Mouse (Mus musculus) embryonic facial prominence, embryonic 15.5 days (tissue): Measurements from ENCODE around the gene Rbfox3. TPM values are rescaled to one million over a fixed set of nuclear protein-coding genes. Genes with fewer than 3 reads are reported as not detected.

Experiments used
- ATAC-seq: fragments of 200-750 bp; cut with Nextera tagmentation; 2 replicates; pipeline ENCODE4 v1.8.0; 2017; ENCODE audit warnings: low read depth, moderate TSS enrichment; ENCODE audit not compliant: insufficient number of reproducible peaks, low FRiP score, low TSS enrichment
- H3K27ac ChIP-seq: fragments of 300-500 bp; sonication (generic); replicated peaks from 2 replicates; pipeline ENCODE4 v1.5.1; 2015; ENCODE audit warnings: mild to moderate bottlenecking, inconsistent platforms
- H3K27me3 ChIP-seq: fragments of 300-500 bp; sonication (generic); 2 replicates; pipeline ENCODE4 v1.6.1; 2015; ENCODE audit warnings: inconsistent platforms
- H3K36me3 ChIP-seq: fragments of 300-500 bp; sonication (generic); 2 replicates; pipeline ENCODE4 v1.6.1; 2015; ENCODE audit warnings: mild to moderate bottlenecking, inconsistent platforms
- H3K4me1 ChIP-seq: fragments of 300-500 bp; sonication (generic); 2 replicates; pipeline ENCODE4 v1.6.1; 2015; ENCODE audit warnings: inconsistent platforms
- H3K4me2 ChIP-seq: fragments of 300-500 bp; sonication (generic); replicated peaks from 2 replicates; pipeline ENCODE4 v1.6.1; 2015; ENCODE audit warnings: mild to moderate bottlenecking, inconsistent platforms
- H3K4me3 ChIP-seq: fragments of 300-500 bp; sonication (generic); replicated peaks from 2 replicates; pipeline ENCODE4 v1.5.1; 2015; ENCODE audit warnings: mild to moderate bottlenecking, inconsistent platforms
- H3K9ac ChIP-seq: fragments of 300-500 bp; sonication (generic); 2 replicates; pipeline ENCODE4 v1.6.1; 2015; ENCODE audit warnings: inconsistent platforms
- H3K9me3 ChIP-seq: fragments of 300-500 bp; sonication (generic); replicated peaks from 2 replicates; pipeline ENCODE4 v1.6.1; 2016; ENCODE audit warnings: inconsistent platforms
- WGBS: fragments of 180-500 bp; shearing (Covaris S2); methylation state at CpG from one replicate; pipeline ENCODE4 v1.1.7; 2015; 5-methylcytosine and 5-hydroxymethylcytosine counted together
- polyA plus RNA-seq: library from polyadenylated mRNA; unstranded; fragments of >200 nt; fragmentation: Nextera tagmentation; extraction: Ambion mirVana; gene quantifications from 2 replicates; pipeline ENCODE4 v1.2.1, GENCODE M21; 2015

Rbfox3 gene
- 0.55 and 0.58 TPM in 2 replicates for polyA plus RNA-seq

GRCm38 (mm10) chr11:118911307-118912070, at the start of gene Rbfox3:
Rbfox3 (minus strand) TSS chr11:118911597.
- ATAC-seq, result no peak
- H3K27ac ChIP-seq, result no peak within 1 kb of the TSS
- peaks cover 60% of the 10 kb centered on the region for H3K27me3 ChIP-seq
- 41% methylated on average over 4 of the region's 4 CpGs for WGBS
- no peaks in the 10 kb centered on the region for H3K9me3 ChIP-seq
- H3K4me2 ChIP-seq, result no peak within 1 kb of the TSS
- H3K36me3 ChIP-seq, result no peaks in the 10 kb centered on the region
- peaks cover 33% of the 10 kb centered on the region for H3K4me1 ChIP-seq
- no peak within 1 kb of the TSS for H3K9ac ChIP-seq
- no peak within 1 kb of the TSS for H3K4me3 ChIP-seq

DNA sequence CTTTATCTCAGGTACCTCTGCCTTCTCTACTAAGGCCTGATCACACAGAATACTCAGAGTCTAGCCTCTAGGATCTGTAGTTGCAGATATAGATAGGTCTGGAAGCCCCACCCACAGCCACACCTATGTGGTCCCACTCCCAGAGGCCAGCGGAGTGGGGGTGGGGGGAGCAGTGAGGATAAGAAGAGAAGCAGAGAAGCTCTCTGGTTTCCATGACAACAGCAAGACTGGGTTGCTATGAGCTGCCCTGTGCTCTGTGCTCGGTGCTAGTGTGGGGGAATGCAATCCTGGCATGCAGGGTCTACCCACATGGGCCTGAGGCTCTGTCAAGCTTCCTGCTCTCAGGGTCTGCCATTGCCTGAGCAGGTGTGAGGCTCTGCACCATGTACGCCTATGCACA, 49.3 kb upstream of the Rbfox3 start:
- no peak overlapping the region for H3K4me2 ChIP-seq
- no peaks in the 10 kb centered on the region for H3K36me3 ChIP-seq
- ATAC-seq, result no peak
- no peak overlapping the region for H3K27ac ChIP-seq
- H3K9me3 ChIP-seq, result no peaks in the 10 kb centered on the region
- peaks cover 21% of the 10 kb centered on the region for H3K4me1 ChIP-seq
- no peak overlapping the region for H3K9ac ChIP-seq
- H3K27me3 ChIP-seq, result no peaks in the 10 kb centered on the region
- no peak overlapping the region for H3K4me3 ChIP-seq
- 57% methylated on average over 3 of the region's 3 CpGs for WGBS

DNA sequence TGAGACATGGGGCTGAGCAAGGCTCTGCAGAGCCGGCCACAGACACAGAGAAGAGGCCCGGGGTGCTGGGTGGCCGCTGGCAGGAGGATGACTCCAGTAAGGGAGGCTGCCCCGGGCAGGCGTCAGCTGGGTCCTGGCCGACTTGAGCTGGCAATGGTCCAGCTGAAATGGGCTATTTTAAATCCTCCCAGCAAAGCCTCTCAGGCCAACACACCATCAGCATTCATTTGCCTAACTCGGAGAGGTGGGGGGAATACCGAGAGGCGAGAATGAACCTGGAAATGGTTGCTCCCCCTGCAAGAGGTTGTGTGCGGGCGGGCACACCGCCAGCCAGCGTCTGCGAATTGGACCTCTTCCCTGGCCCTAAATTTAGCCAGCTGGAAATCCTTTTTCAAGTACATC, 45.7 kb upstream of the Rbfox3 start:
- peak; percentile 31; the same call in 1 of the 2 replicates for ATAC-seq
- 43% methylated on average over 14 of the region's 14 CpGs for WGBS
- H3K36me3 ChIP-seq, result no peaks in the 10 kb centered on the region
- no peaks in the 10 kb centered on the region for H3K9me3 ChIP-seq
- H3K4me3 ChIP-seq, result no peak overlapping the region
- H3K4me1 ChIP-seq, result peaks cover 18% of the 10 kb centered on the region
- no peak overlapping the region for H3K9ac ChIP-seq
- H3K27me3 ChIP-seq, result no peaks in the 10 kb centered on the region
- no peak overlapping the region for H3K27ac ChIP-seq
- H3K4me2 ChIP-seq, result no peak overlapping the region

- H3K9ac ChIP-seq, result no peak overlapping the region
- H3K4me2 ChIP-seq, result no peak overlapping the region
- H3K9me3 ChIP-seq, result no peaks in the 10 kb centered on the region
- no peak overlapping the region for H3K27ac ChIP-seq
- H3K4me1 ChIP-seq, result peaks cover 18% of the 10 kb centered on the region
- H3K27me3 ChIP-seq, result no peaks in the 10 kb centered on the region
- no peak overlapping the region for H3K4me3 ChIP-seq
- no peaks in the 10 kb centered on the region for H3K36me3 ChIP-seq
- no peak for ATAC-seq
- WGBS, result 36% methylated on average over 6 of the region's 6 CpGs
Measured at GRCm38 (mm10) chr11:118955016-118955415, 43.6 kb upstream of the Rbfox3 start.

- Histone ChIP-seq H3K9me3 (no peaks in the 10 kb centered on the region), H3K4me3 (no peak overlapping the region), H3K4me2 (no peak overlapping the region), H3K36me3 (no peaks in the 10 kb centered on the region), H3K27ac (no peak overlapping the region), H3K27me3 (peaks cover 4% of the 10 kb centered on the region; the same call in 1 of the 2 replicates), H3K4me1 (no peaks in the 10 kb centered on the region), H3K9ac (no peak overlapping the region)
- WGBS, result 88% methylated on average over 8 of the region's 8 CpGs
- ATAC-seq, result no peak
Measured at GRCm38 (mm10) chr11:118945868-118946267, 34.5 kb upstream of the Rbfox3 start.

DNA sequence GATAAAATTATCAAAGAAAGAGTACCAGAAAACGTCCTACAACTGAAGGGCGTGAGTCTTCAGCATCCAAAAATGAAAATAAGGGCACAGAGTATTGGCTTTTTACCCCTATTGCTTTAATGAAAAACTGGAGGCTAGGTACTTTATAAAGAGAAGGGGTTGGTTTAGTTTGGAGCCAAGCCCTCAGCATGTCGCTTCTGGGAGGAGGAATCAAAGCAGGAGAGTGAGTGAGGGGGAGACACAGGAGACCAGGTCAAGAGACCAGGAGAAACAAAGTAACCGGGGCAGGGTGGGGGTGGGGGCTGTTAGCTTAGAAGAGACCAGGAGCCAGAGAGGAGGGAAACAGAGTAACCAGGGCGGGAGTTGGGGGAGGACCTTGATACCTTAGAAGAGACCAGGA, 29.9 kb upstream of the Rbfox3 start:
- H3K9ac ChIP-seq, result no peak overlapping the region
- H3K4me2 ChIP-seq, result no peak overlapping the region
- WGBS, result 42% methylated on average over 5 of the region's 5 CpGs
- peaks cover 10% of the 10 kb centered on the region for H3K27me3 ChIP-seq
- no peaks in the 10 kb centered on the region for H3K36me3 ChIP-seq
- H3K9me3 ChIP-seq, result no peaks in the 10 kb centered on the region
- H3K4me1 ChIP-seq, result no peaks in the 10 kb centered on the region
- no peak overlapping the region for H3K27ac ChIP-seq
- H3K4me3 ChIP-seq, result no peak overlapping the region
- no peak for ATAC-seq

GRCm38 (mm10) chr11:118940539-118940938, 29.1 kb upstream of the Rbfox3 start:
- Histone ChIP-seq H3K4me3 (no peak overlapping the region), H3K27me3 (peaks cover 5% of the 10 kb centered on the region), H3K36me3 (no peaks in the 10 kb centered on the region), H3K4me2 (no peak overlapping the region), H3K9me3 (no peaks in the 10 kb centered on the region), H3K27ac (no peak overlapping the region), H3K4me1 (no peaks in the 10 kb centered on the region), H3K9ac (no peak overlapping the region)
- 66% methylated on average over 11 of the region's 11 CpGs for WGBS
- no peak for ATAC-seq

DNA sequence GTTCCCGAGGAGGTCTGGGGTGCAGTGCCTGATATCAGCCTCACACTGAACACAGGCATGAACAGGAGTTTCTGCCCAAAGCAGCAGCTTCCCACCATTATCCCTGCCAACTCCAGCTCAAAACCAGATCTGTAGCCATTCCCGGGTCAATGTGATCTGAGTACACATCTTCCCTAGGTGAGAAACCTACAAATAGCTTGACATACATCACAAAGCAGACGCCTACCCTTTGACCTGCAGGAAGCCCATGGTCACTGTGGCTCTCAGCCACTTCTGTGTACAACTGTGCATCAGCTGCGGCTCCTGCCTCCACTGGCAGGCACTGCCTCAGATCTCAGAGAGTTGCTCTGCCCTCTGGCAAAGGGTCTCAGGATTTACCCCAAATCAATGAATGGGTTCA, 28.3 kb upstream of the Rbfox3 start:
- no peak overlapping the region for H3K4me2 ChIP-seq
- H3K9me3 ChIP-seq, result no peaks in the 10 kb centered on the region
- H3K4me1 ChIP-seq, result no peaks in the 10 kb centered on the region
- ATAC-seq, result no peak
- no peak overlapping the region for H3K27ac ChIP-seq
- no peak overlapping the region for H3K4me3 ChIP-seq
- peaks cover 5% of the 10 kb centered on the region; the same call in 1 of the 2 replicates for H3K27me3 ChIP-seq
- WGBS, result 79% methylated on average over 4 of the region's 4 CpGs
- H3K9ac ChIP-seq, result no peak overlapping the region
- no peaks in the 10 kb centered on the region for H3K36me3 ChIP-seq

GRCm38 (mm10) chr11:118934925-118935324, 23.5 kb upstream of the Rbfox3 start:
- peaks cover 7% of the 10 kb centered on the region; the same call in 1 of the 2 replicates for H3K9me3 ChIP-seq
- no peak overlapping the region for H3K4me2 ChIP-seq
- H3K27me3 ChIP-seq, result no peaks in the 10 kb centered on the region
- no peak for ATAC-seq
- WGBS, result 40% methylated on average over 1 of the region's 1 CpGs
- no peak overlapping the region for H3K27ac ChIP-seq
- no peak overlapping the region for H3K4me3 ChIP-seq
- H3K9ac ChIP-seq, result no peak overlapping the region
- no peaks in the 10 kb centered on the region for H3K4me1 ChIP-seq
- H3K36me3 ChIP-seq, result no peaks in the 10 kb centered on the region

- 8% methylated on average over 5 of the region's 5 CpGs for WGBS
- no peak overlapping the region for H3K4me3 ChIP-seq
- no peak overlapping the region for H3K9ac ChIP-seq
- H3K27me3 ChIP-seq, result no peaks in the 10 kb centered on the region
- H3K36me3 ChIP-seq, result no peaks in the 10 kb centered on the region
- no peak for ATAC-seq
- H3K9me3 ChIP-seq, result peaks cover 9% of the 10 kb centered on the region; the same call in 1 of the 2 replicates
- no peak overlapping the region for H3K27ac ChIP-seq
- no peaks in the 10 kb centered on the region for H3K4me1 ChIP-seq
- H3K4me2 ChIP-seq, result no peak overlapping the region
Measured at GRCm38 (mm10) chr11:118927081-118927480, 15.7 kb upstream of the Rbfox3 start.

GRCm38 (mm10) chr11:118921852-118922251, 10.5 kb upstream of the Rbfox3 start:
- Histone ChIP-seq H3K4me2 (no peak overlapping the region), H3K9me3 (no peaks in the 10 kb centered on the region), H3K36me3 (no peaks in the 10 kb centered on the region), H3K27me3 (no peaks in the 10 kb centered on the region), H3K4me3 (no peak overlapping the region), H3K27ac (no peak overlapping the region), H3K4me1 (0 out of 2 replicates have a peak, but pooled peaks cover under 1% of the 10 kb centered on the region), H3K9ac (no peak overlapping the region)
- 83% methylated on average over 6 of the region's 6 CpGs for WGBS
- no peak for ATAC-seq
